Mouse (Mus musculus) liver, embryonic 11.5 days (tissue): ENCODE data around the gene Isyna1. TPM values are rescaled to one million over a fixed set of nuclear protein-coding genes. Genes with fewer than 3 reads are reported as not detected.

Source experiments
- ATAC-seq: fragments of 200-750 bp; cut with Nextera tagmentation; replicated peaks from 2 replicates; pipeline ENCODE4 v1.8.0; 2017; ENCODE audit warnings: moderate number of reproducible peaks, mild to moderate bottlenecking, moderate TSS enrichment, moderate library complexity; ENCODE audit not compliant: low FRiP score
- DNase-seq: peaks from one replicate; pipeline ENCODE4 v3.0.0-alpha.2; 2017; ENCODE audit warnings: low spot score
- H3K27ac ChIP-seq: fragments of 300-500 bp; sonication (generic); 2 replicates; pipeline ENCODE4 v1.5.1; 2014; ENCODE audit warnings: mild to moderate bottlenecking, low read depth, low read length, control low read depth
- H3K27me3 ChIP-seq: fragments of 300-500 bp; sonication (generic); replicated peaks from 2 replicates; pipeline ENCODE4 v1.6.1; 2014; ENCODE audit warnings: low read length, mixed read lengths; ENCODE audit not compliant: control insufficient read depth, insufficient read depth
- H3K36me3 ChIP-seq: fragments of 300-500 bp; sonication (generic); 2 replicates; pipeline ENCODE4 v1.6.1; 2014; ENCODE audit warnings: mild to moderate bottlenecking, low read length, moderate library complexity, mixed read lengths; ENCODE audit not compliant: control insufficient read depth, insufficient read depth
- H3K4me1 ChIP-seq: fragments of 300-500 bp; sonication (generic); replicated peaks from 2 replicates; pipeline ENCODE4 v1.6.1; 2014; ENCODE audit warnings: low read length, mixed read lengths; ENCODE audit not compliant: control insufficient read depth, insufficient read depth
- H3K4me2 ChIP-seq: fragments of 300-500 bp; sonication (generic); 2 replicates; pipeline ENCODE4 v1.6.1; 2014; ENCODE audit warnings: mild to moderate bottlenecking, control low read depth, moderate library complexity
- H3K4me3 ChIP-seq: fragments of 300-500 bp; sonication (generic); 2 replicates; pipeline ENCODE4 v1.5.1; 2014; ENCODE audit warnings: low read depth, low read length, control low read depth
- H3K9ac ChIP-seq: fragments of 300-500 bp; sonication (generic); 2 replicates; pipeline ENCODE4 v1.6.1; 2014; ENCODE audit warnings: low read depth, low read length, control low read depth
- H3K9me3 ChIP-seq: fragments of 300-500 bp; sonication (generic); 2 replicates; pipeline ENCODE4 v1.6.1; 2016; ENCODE audit warnings: low read length, inconsistent platforms, mixed read lengths; ENCODE audit not compliant: control insufficient read depth
- WGBS: fragments of 180-500 bp; shearing (Covaris S2); extraction: QIAGEN DNeasy Blood & Tissue Kit; methylation state at CpG from one replicate; pipeline ENCODE4 v1.1.7; 2014; 5-methylcytosine and 5-hydroxymethylcytosine counted together
- polyA plus RNA-seq: library from polyadenylated mRNA; unstranded; fragments of >200 nt; fragmentation: Nextera tagmentation; extraction: Ambion mirVana; gene quantifications from 2 replicates; pipeline ENCODE4 v1.2.1, GENCODE M21; 2014

The Isyna1 gene
- polyA plus RNA-seq, 1 experiment from 2014 or later, result 177 TPM

DNA sequence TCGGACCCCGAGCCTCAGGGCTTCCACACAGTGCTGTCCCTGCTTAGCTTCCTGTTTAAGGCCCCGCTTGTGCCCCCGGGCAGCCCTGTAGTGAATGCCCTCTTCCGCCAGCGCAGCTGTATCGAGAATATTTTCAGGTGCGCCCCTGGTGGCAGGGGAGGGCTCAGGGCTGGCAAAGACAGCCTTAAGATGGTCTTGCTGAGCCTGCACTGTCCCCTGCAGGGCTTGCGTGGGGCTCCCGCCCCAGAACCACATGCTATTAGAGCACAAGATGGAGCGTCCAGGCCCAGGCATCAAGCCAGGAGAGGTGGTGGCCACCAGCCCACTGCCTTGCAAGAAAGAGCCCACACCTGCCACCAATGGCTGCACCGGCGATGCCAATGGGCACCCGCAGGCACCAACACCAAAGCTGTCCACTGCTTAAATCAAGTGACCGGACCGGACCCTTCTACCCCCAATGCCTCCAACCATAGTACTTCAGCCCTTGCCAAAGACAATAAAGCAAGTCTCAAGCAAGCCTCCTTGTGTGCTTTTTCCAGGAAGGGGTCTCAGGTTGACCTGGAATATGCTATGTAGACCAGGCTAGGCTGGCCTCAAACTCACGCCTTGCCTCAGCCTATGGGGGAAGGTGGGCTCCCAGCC, 2.7 kb downstream of the Isyna1 start:
- H3K27me3 ChIP-seq, result no peaks in the 10 kb centered on the region
- no peak for ATAC-seq
- H3K4me3 ChIP-seq, result no peak overlapping the region; the same call in 1 of the 2 replicates
- no peak for DNase-seq
- peaks cover 74% of the 10 kb centered on the region for H3K4me1 ChIP-seq
- H3K36me3 ChIP-seq, result peaks cover 29% of the 10 kb centered on the region
- H3K4me2 ChIP-seq, result peak overlapping the region; percentile 69
- H3K9me3 ChIP-seq, result peaks cover 2% of the 10 kb centered on the region; the same call in 1 of the 2 replicates
- 85% methylated on average over 17 of the region's 17 CpGs for WGBS
- no peak overlapping the region for H3K9ac ChIP-seq
- no peak overlapping the region for H3K27ac ChIP-seq

DNA sequence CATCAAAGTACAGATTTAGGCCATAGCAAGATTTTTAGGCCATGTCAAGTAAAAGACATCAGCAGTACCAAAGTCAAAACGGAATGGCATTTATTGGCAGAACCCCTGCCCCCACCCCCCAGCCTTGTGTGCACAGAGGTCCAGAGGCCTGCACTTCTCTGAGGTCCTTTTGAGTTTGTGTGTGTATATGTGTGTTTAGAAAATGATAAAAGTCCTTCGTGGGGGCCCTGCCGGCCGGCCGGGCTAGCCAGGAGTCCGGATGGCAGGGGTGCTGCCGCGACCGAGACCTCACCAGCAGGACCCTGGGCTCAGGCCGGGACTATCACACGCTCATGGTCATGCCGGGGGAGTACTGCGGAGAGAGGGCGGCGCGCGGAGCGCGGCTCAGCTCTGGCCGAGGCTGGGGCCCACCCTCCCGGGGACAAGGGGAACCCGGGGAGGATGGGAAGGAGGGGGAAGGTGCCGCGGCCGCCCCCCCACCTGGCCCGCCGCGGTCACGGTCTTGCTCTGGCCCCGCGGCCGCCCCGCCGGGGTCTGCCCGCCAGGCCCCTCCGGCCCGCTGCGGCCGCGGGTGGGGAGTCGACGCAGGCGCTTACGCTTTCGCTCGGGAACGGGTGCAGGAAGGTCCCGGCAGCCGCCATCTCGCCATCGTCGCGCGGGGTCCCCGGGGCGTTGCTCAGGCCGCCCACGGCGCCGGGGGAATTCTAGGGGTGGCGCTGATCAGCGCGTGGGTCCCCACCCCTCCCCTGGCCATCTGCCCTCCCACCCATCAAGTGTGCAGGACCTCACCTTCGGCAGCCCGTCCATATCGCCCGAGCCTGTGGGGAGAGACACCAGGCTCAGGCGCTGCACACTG, 3.5 kb downstream of the Isyna1 start:
- Histone ChIP-seq H3K9ac (peak overlapping the region; percentile 55), H3K4me1 (peaks cover 79% of the 10 kb centered on the region), H3K4me3 (peak overlapping the region; percentile 42), H3K9me3 (peaks cover 3% of the 10 kb centered on the region; the same call in 1 of the 2 replicates), H3K4me2 (peak overlapping the region; percentile 69), H3K36me3 (peaks cover 36% of the 10 kb centered on the region), H3K27ac (peak overlapping the region; percentile 43), H3K27me3 (no peaks in the 10 kb centered on the region)
- 33% methylated on average over 52 of the region's 68 CpGs for WGBS
- DNase-seq, result peak; percentile 49
- no peak for ATAC-seq

DNA sequence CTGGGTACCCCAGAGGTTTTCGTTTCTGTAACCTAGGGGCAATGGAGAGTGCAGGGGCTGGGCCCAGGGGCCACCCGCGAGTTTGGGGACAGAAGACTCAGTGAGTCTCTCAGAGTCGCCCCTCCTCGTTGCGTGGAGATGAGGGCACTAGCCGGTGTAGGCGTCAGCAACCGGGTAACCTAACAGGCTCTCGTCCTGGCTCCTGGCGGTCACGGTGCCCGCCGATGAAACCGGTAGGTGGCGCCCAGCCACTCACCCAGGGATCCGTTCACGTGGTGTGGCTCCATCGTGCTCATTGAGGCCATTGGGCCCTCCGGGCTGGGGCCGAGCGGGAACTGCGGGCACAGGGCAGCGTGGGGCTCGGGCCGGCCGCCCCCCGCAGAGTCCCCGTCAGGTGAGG, 4.1 kb downstream of the Isyna1 start:
- no peak for ATAC-seq
- Histone ChIP-seq H3K27ac (peak overlapping the region; percentile 39; the same call in 1 of the 2 replicates), H3K9ac (peak overlapping the region; percentile 55), H3K4me2 (peak overlapping the region; percentile 69), H3K36me3 (peaks cover 40% of the 10 kb centered on the region), H3K27me3 (no peaks in the 10 kb centered on the region), H3K4me1 (peaks cover 73% of the 10 kb centered on the region), H3K4me3 (peak overlapping the region; percentile 42), H3K9me3 (peaks cover 3% of the 10 kb centered on the region; the same call in 1 of the 2 replicates)
- WGBS, result 20% methylated on average over 29 of the region's 29 CpGs
- DNase-seq, result peak; percentile 78

DNA sequence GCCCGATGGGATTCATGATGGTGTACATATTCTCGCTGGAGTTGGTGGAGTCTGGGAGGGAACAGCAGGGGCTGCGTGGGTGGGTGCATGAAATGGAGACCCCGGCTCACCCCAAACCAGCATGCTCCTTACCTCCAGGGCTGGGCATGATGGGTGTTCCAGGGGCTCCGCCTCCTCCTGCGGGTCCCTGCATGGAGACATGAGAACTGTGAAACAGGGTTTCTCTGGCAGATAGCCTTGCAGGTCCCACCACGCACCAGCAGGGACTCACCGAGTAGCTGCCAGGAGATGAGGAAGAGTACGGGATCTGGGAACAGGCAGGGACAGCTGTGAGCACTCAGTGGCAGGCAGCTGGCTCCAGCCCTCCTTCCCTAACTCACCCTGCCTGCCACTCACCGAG, 4.5 kb downstream of the Isyna1 start:
- DNase-seq, result no peak
- 55% methylated on average over 10 of the region's 10 CpGs for WGBS
- H3K4me3 ChIP-seq, result no peak overlapping the region
- H3K4me1 ChIP-seq, result peaks cover 69% of the 10 kb centered on the region
- peaks cover 40% of the 10 kb centered on the region for H3K36me3 ChIP-seq
- ATAC-seq, result no peak
- H3K27ac ChIP-seq, result peak overlapping the region; percentile 56; the same call in 1 of the 2 replicates
- peak overlapping the region; percentile 69 for H3K4me2 ChIP-seq
- H3K9ac ChIP-seq, result no peak overlapping the region
- peaks cover 3% of the 10 kb centered on the region; the same call in 1 of the 2 replicates for H3K9me3 ChIP-seq
- H3K27me3 ChIP-seq, result no peaks in the 10 kb centered on the region

DNA sequence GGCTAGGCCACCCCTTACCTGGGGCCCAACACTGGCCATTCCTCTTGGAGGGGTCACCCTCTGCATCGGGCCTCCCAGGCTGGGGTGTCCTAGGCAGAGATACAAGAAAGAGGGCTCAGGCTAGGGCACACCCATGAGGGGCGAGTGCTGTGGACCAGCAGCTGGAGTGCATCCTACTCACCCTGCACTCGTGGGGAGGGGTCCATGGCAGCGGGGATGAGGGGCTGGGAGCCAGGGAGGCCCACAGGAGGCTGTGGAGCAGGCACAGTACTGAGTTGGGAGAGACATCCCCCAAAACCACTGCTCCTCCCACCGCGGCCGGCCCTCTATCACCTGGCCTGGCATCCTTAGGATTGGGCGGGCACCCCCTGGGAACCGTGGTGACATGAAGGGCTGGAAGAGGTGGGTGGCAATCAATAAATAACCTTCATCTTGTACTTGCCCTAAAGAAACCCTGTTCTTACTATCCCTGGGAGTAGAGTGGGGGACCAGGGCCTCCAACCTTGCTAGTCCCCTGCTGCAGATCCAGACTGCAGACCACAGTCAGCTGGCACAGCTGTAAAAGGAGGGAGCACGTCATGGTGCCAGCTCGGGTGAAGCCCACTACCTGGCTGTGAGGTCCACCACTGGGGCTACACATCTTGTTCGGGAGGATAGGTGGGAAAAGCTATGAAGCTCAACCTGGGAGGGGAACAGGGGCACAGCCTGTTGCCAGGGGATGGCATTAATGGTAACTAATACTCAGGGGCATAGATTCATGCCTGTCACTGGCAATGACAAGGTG, 5.5 kb downstream of the Isyna1 start:
- WGBS, result 86% methylated on average over 12 of the region's 12 CpGs
- no peak overlapping the region; the same call in 1 of the 2 replicates for H3K27ac ChIP-seq
- H3K9ac ChIP-seq, result no peak overlapping the region
- H3K4me1 ChIP-seq, result peaks cover 68% of the 10 kb centered on the region
- H3K4me2 ChIP-seq, result no peak overlapping the region
- peaks cover 43% of the 10 kb centered on the region for H3K36me3 ChIP-seq
- DNase-seq, result no peak
- H3K9me3 ChIP-seq, result peaks cover 3% of the 10 kb centered on the region; the same call in 1 of the 2 replicates
- ATAC-seq, result no peak
- H3K27me3 ChIP-seq, result no peaks in the 10 kb centered on the region
- H3K4me3 ChIP-seq, result no peak overlapping the region

DNA sequence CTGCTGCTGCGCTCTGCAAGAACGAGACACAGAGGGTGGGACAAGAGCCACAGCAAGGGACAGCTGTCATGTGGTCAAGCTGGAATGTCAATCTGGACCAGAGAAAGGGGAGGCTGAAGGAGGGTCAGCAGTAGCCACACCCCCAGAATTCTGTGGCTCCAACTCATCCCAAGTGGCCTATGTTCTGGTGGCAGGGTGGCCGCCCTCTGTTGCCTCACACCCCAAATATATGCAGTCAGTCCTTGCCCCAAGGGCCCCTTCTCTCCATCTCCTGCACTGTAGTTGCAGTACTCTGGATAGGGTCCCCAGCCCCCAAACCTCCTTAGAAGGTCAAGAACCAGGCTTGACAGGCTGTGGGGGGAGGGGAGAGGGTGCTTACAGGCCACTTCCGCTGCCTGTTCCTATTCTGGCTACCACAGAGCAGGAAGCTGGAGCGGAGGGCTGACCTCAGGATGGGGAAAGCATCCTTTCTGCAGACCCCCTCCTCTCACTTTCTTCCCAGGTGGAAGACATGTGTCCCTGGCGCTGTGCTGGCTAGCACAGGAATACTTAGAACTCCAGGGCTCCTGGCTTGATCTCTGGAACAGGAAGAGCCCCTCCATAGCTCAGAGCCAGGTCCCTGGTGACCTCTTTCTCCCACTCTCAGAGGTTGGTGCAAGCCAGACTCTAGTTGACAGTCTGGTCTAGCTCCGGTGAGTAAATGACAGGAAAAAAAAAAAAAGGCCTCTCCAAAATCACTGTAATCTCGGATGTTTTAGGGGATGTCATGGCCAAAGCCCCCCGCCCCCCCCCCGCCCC, 6.5 kb downstream of the Isyna1 start:
- H3K4me2 ChIP-seq, result peak overlapping the region; percentile 55
- no peak for ATAC-seq
- peaks cover 60% of the 10 kb centered on the region for H3K4me1 ChIP-seq
- H3K4me3 ChIP-seq, result peak overlapping the region; percentile 20
- WGBS, result 30% methylated on average over 10 of the region's 10 CpGs
- H3K9ac ChIP-seq, result no peak overlapping the region
- H3K27ac ChIP-seq, result peak overlapping the region; percentile 73
- H3K36me3 ChIP-seq, result peaks cover 39% of the 10 kb centered on the region
- no peak for DNase-seq
- H3K27me3 ChIP-seq, result no peaks in the 10 kb centered on the region
- peaks cover 3% of the 10 kb centered on the region; the same call in 1 of the 2 replicates for H3K9me3 ChIP-seq

DNA sequence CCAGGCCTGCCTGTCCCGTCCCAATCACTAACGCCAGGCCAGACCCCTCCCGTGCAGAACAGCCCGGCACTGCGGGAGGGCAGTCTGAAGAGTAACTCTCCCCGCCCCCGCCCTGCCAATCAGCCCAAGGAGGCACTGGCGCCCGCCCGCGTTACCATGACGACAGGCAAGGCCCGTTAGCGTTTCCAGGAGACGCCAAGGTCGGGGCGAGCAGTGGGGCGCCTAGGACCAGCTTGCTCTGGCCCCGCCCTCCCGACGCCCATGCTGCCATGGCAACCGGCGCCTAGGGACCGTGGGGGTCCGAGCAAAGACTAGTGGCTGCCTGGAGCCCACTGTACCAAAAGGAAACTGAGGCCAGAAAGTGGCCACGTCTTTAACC, 7.1 kb downstream of the Isyna1 start:
- Histone ChIP-seq H3K36me3 (peaks cover 34% of the 10 kb centered on the region), H3K4me3 (peak overlapping the region; percentile 20), H3K4me2 (peak overlapping the region; percentile 55), H3K27me3 (no peaks in the 10 kb centered on the region), H3K27ac (peak overlapping the region; percentile 73), H3K9me3 (peaks cover 3% of the 10 kb centered on the region; the same call in 1 of the 2 replicates), H3K9ac (no peak overlapping the region), H3K4me1 (peaks cover 59% of the 10 kb centered on the region)
- ATAC-seq (peak; percentile 71), DNase-seq (peak; percentile 88)
- WGBS, result 4% methylated on average over 26 of the region's 26 CpGs
